Mouse (Mus musculus): ENCODE results near the gene Tmcc3.

Tmcc3 gene

GRCm38 (mm10) chr10:94336071-94336470, 24.3 kb downstream of the Tmcc3 start:
- no peak for TF ChIP-seq NANOG (IDR thresholded peaks at IDR 0.05; ENCODE audit: borderline replicate concordance, low read length)
- no peak for TF ChIP-seq POU5F1 (IDR thresholded peaks at IDR 0.05; ENCODE audit: borderline replicate concordance, low read length)
- no peak for TF ChIP-seq CTCF (conservative IDR thresholded peaks at IDR 0.05; ENCODE audit: low read length)
- peaks cover 9% of the 10 kb centered on the region; the same call in 1 of the 2 replicates for H3K9me3 ChIP-seq (ENCODE audit: low read length)
- H3K4me1 ChIP-seq (replicated peaks; ENCODE audit: low read depth, low read length) = 0 out of 2 replicates have a peak, but pooled peaks cover 3% of the 10 kb centered on the region
- H3K36me3 ChIP-seq (ENCODE audit: insufficient read depth, low read length) = no peaks in the 10 kb centered on the region
- no peak overlapping the region for H3K4me3 ChIP-seq (replicated peaks; ENCODE audit: low read length)
- H3K27me3 ChIP-seq (ENCODE audit: insufficient read depth, low read length) = peaks cover 2% of the 10 kb centered on the region; the same call in 1 of the 2 replicates

GRCm38 (mm10) chr10:94341501-94341900, 29.8 kb downstream of the Tmcc3 start:
- TF ChIP-seq CTCF (conservative IDR thresholded peaks at IDR 0.05; ENCODE audit: low read length) (no peak), POU5F1 (IDR thresholded peaks at IDR 0.05; ENCODE audit: borderline replicate concordance, low read length) (no peak), NANOG (IDR thresholded peaks at IDR 0.05; ENCODE audit: borderline replicate concordance, low read length) (no peak)
- peaks cover 4% of the 10 kb centered on the region; the same call in 1 of the 2 replicates for H3K4me1 ChIP-seq (replicated peaks; ENCODE audit: low read depth, low read length)

GRCm38 (mm10) chr10:94342256-94342655, 30.5 kb downstream of the Tmcc3 start:
- H3K36me3 ChIP-seq (ENCODE audit: insufficient read depth, low read length) = no peaks in the 10 kb centered on the region
- no peak for TF ChIP-seq NANOG (IDR thresholded peaks at IDR 0.05; ENCODE audit: borderline replicate concordance, low read length)
- no peak for TF ChIP-seq CTCF (conservative IDR thresholded peaks at IDR 0.05; ENCODE audit: low read length)

More at GRCm38 (mm10) chr10:94341501-94341900, 29.8 kb downstream of the Tmcc3 start:
- Histone ChIP-seq H3K27me3 (ENCODE audit: insufficient read depth, low read length) (no peaks in the 10 kb centered on the region), H3K36me3 (ENCODE audit: insufficient read depth, low read length) (no peaks in the 10 kb centered on the region), H3K4me3 (replicated peaks; ENCODE audit: low read length) (no peak overlapping the region), H3K9me3 (ENCODE audit: low read length) (peaks cover 9% of the 10 kb centered on the region; the same call in 1 of the 2 replicates)

GRCm38 (mm10) chr10:94343581-94343980, 31.8 kb downstream of the Tmcc3 start:
- H3K27me3 ChIP-seq (ENCODE audit: insufficient read depth, low read length) = no peaks in the 10 kb centered on the region
- H3K9me3 ChIP-seq (ENCODE audit: low read length) = no peaks in the 10 kb centered on the region
- H3K36me3 ChIP-seq (ENCODE audit: insufficient read depth, low read length) = no peaks in the 10 kb centered on the region
- no peak overlapping the region for H3K4me3 ChIP-seq (replicated peaks; ENCODE audit: low read length)
- TF ChIP-seq NANOG (IDR thresholded peaks at IDR 0.05; ENCODE audit: borderline replicate concordance, low read length) = no peak
- H3K4me1 ChIP-seq (replicated peaks; ENCODE audit: low read depth, low read length) = peaks cover 4% of the 10 kb centered on the region; the same call in 1 of the 2 replicates

More at GRCm38 (mm10) chr10:94342256-94342655, 30.5 kb downstream of the Tmcc3 start:
- no peak overlapping the region for H3K4me3 ChIP-seq (replicated peaks; ENCODE audit: low read length)
- peaks cover 4% of the 10 kb centered on the region; the same call in 1 of the 2 replicates for H3K4me1 ChIP-seq (replicated peaks; ENCODE audit: low read depth, low read length)
- peaks cover 8% of the 10 kb centered on the region; the same call in 1 of the 2 replicates for H3K9me3 ChIP-seq (ENCODE audit: low read length)
- no peaks in the 10 kb centered on the region for H3K27me3 ChIP-seq (ENCODE audit: insufficient read depth, low read length)

- Histone ChIP-seq H3K9me3 (ENCODE audit: low read length) (no peaks in the 10 kb centered on the region), H3K27me3 (ENCODE audit: insufficient read depth, low read length) (no peaks in the 10 kb centered on the region), H3K4me3 (replicated peaks; ENCODE audit: low read length) (no peak overlapping the region), H3K36me3 (ENCODE audit: insufficient read depth, low read length) (no peaks in the 10 kb centered on the region), H3K4me1 (replicated peaks; ENCODE audit: low read depth, low read length) (peaks cover 4% of the 10 kb centered on the region; the same call in 1 of the 2 replicates)
- TF ChIP-seq NANOG (IDR thresholded peaks at IDR 0.05; ENCODE audit: borderline replicate concordance, low read length) (no peak), POU5F1 (IDR thresholded peaks at IDR 0.05; ENCODE audit: borderline replicate concordance, low read length) (no peak), CTCF (conservative IDR thresholded peaks at IDR 0.05; ENCODE audit: low read length) (no peak)
Measured at GRCm38 (mm10) chr10:94344631-94345417, 33.1 kb downstream of the Tmcc3 start.

- Histone ChIP-seq H3K27me3 (ENCODE audit: insufficient read depth, low read length) (no peaks in the 10 kb centered on the region), H3K4me1 (replicated peaks; ENCODE audit: low read depth, low read length) (peaks cover 4% of the 10 kb centered on the region; the same call in 1 of the 2 replicates), H3K36me3 (ENCODE audit: insufficient read depth, low read length) (no peaks in the 10 kb centered on the region), H3K9me3 (ENCODE audit: low read length) (no peaks in the 10 kb centered on the region), H3K4me3 (replicated peaks; ENCODE audit: low read length) (no peak overlapping the region)
- no peak for TF ChIP-seq NANOG (IDR thresholded peaks at IDR 0.05; ENCODE audit: borderline replicate concordance, low read length)
- no peak for TF ChIP-seq POU5F1 (IDR thresholded peaks at IDR 0.05; ENCODE audit: borderline replicate concordance, low read length)
- no peak for TF ChIP-seq CTCF (conservative IDR thresholded peaks at IDR 0.05; ENCODE audit: low read length)
Measured at GRCm38 (mm10) chr10:94345509-94346252, 33.9 kb downstream of the Tmcc3 start.

GRCm38 (mm10) chr10:94346596-94346995, 34.8 kb downstream of the Tmcc3 start:
- no peak overlapping the region for H3K4me3 ChIP-seq (replicated peaks; ENCODE audit: low read length)
- H3K27me3 ChIP-seq (ENCODE audit: insufficient read depth, low read length) = no peaks in the 10 kb centered on the region
- TF ChIP-seq CTCF (conservative IDR thresholded peaks at IDR 0.05; ENCODE audit: low read length) (no peak), POU5F1 (IDR thresholded peaks at IDR 0.05; ENCODE audit: borderline replicate concordance, low read length) (no peak), NANOG (IDR thresholded peaks at IDR 0.05; ENCODE audit: borderline replicate concordance, low read length) (no peak)
- no peaks in the 10 kb centered on the region for H3K36me3 ChIP-seq (ENCODE audit: insufficient read depth, low read length)
- peaks cover 3% of the 10 kb centered on the region; the same call in 1 of the 2 replicates for H3K9me3 ChIP-seq (ENCODE audit: low read length)
- H3K4me1 ChIP-seq (replicated peaks; ENCODE audit: low read depth, low read length) = peaks cover 4% of the 10 kb centered on the region; the same call in 1 of the 2 replicates

GRCm38 (mm10) chr10:94347296-94347695, 35.5 kb downstream of the Tmcc3 start:
- TF ChIP-seq CTCF (conservative IDR thresholded peaks at IDR 0.05; ENCODE audit: low read length) = no peak
- no peak for TF ChIP-seq NANOG (IDR thresholded peaks at IDR 0.05; ENCODE audit: borderline replicate concordance, low read length)
- no peak for TF ChIP-seq POU5F1 (IDR thresholded peaks at IDR 0.05; ENCODE audit: borderline replicate concordance, low read length)
- Histone ChIP-seq H3K9me3 (ENCODE audit: low read length) (peaks cover 3% of the 10 kb centered on the region; the same call in 1 of the 2 replicates), H3K4me1 (replicated peaks; ENCODE audit: low read depth, low read length) (peaks cover 4% of the 10 kb centered on the region; the same call in 1 of the 2 replicates), H3K27me3 (ENCODE audit: insufficient read depth, low read length) (no peaks in the 10 kb centered on the region), H3K4me3 (replicated peaks; ENCODE audit: low read length) (no peak overlapping the region), H3K36me3 (ENCODE audit: insufficient read depth, low read length) (no peaks in the 10 kb centered on the region)
